Mouse (Mus musculus): ENCODE results near the gene Dtx2.

Gene Dtx2

DNA sequence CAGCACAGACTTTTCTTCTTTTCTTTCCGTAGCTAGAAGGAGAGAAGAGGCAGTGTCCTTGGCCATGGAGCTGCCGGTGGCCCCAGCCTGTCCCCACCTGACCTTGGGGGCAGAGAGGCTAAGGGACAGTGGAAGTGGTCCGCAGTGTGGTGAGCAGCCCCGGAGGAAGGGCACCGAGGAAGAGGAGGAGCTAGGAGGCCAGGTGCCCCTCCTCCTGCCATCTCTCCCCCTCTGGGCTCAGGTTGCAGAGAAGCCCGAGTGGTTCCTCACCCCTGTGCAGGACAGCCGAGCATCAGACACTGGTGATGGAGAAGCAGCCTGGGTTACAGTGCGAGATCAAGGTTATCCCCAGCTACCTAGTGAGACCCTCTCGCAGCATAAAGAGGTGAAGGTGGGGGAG lies 20.2 kb upstream of the Dtx2 start, which contains the start of gene Ssc4d:
Gene Ssc4d (minus strand): TSS at position 167 of the 400 bp plus-strand sequence.
- DNase-seq (ENCODE audit: extremely low read depth, low read depth, low spot score) = no peak

- DNase-seq (ENCODE audit: extremely low read depth, low read depth, low spot score) = no peak
Observed at GRCm38 (mm10) chr5:135975893-135976668, 18.5 kb upstream of the Dtx2 start.

DNA sequence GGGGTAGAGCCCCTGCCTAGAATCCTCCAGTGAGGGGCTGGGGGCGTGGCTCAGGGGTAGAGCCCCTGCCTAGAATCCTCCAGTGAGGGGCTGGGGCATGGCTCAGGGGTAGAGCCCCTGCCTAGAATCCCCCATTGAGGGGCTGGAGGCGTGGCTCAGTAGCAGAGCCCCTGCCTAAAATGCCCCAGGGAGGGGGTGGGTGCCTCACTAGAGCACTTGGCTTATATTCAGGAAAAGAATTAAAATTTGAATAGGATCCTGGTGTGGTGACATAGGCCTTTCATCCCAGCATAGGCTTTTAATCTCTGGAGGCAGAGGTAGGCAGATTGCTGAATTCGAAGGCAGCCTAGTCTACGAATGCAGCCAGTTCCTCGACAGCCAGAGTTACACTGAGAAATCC lies 15.2 kb upstream of the Dtx2 start:
- no peak for DNase-seq (ENCODE audit: extremely low read depth, low read depth, low spot score)

- DNase-seq (ENCODE audit: extremely low read depth, low read depth, low spot score) = no peak
Observed at GRCm38 (mm10) chr5:135979904-135980303, 14.7 kb upstream of the Dtx2 start, which contains the start of gene Zp3. Gene Zp3 (plus strand): TSS chr5:135980099.

DNA sequence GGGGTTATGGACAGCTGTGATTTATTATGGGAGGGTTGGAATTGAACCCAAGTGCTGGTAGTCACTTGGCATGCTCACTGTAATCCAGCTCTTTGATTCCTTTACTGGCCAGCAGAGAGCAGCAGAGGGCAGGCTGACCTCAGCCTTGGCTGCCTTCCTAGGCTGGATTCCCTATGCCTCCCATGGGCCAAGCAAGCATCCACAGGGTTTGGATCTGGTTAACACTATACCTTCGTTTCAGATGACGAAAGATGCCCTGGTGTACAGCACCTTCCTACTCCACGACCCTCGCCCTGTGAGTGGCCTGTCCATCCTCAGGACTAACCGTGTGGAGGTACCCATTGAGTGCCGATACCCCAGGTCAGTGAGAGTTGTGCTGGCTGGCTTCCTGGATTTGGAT lies 12.2 kb upstream of the Dtx2 start:
- DNase-seq (ENCODE audit: extremely low read depth, low read depth, low spot score) = no peak

- DNase-seq (ENCODE audit: extremely low read depth, low read depth, low spot score) = no peak
Observed at GRCm38 (mm10) chr5:135984546-135985044, 10.0 kb upstream of the Dtx2 start.

- DNase-seq (ENCODE audit: extremely low read depth, low read depth, low spot score) = no peak
Observed at GRCm38 (mm10) chr5:135987248-135987647, 7.4 kb upstream of the Dtx2 start.

DNA sequence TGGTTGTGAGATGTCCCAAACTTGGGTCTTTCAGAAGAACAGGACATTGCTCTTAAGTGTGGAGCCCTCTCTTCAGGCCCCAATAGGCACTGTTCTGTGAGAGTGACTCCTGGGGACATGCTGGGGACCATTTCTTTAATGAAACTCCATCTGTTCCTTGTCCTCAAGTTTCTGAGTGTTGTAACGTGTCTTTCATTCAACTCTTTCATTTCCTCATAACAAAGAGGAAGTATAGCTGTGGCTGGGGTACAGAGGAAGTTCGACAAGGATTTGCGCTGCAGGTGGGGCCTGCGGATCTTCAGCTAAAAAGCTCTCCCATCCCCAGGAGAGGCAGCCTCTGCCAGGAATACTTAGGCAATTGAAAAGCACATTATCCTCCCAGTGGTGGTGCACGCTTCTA lies 4.0 kb upstream of the Dtx2 start:
- DNase-seq (ENCODE audit: extremely low read depth, low read depth, low spot score) = no peak

DNA sequence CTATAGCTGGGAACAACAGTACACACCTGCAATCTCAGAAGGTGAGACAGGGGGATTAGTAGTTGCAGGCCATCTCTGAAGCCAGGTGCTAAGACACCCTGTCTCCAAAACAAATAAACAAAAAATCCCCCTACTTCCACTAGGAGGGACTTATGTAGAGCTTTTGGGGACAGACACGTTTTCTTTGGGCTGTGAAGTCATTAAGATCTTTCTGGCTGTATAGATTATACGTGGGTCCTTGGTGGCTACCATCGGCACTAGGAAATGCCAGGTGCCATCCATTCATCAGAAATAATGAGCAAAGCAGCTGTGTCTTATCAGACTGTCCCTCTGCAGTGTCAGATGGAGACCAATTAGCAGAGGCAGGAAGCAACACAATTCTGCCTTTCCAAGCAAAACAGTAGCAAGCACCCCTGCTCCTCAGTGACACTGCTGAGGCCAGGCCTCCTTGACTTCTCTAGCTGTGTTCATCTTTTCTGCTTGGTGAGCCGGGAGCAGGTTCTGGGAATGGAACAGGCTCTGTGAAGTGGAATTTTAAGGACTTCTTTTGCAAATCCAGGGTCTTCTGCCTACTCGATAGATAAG lies 1.1 kb upstream of the Dtx2 start:
- DNase-seq (ENCODE audit: extremely low read depth, low read depth, low spot score) = no peak

DNA sequence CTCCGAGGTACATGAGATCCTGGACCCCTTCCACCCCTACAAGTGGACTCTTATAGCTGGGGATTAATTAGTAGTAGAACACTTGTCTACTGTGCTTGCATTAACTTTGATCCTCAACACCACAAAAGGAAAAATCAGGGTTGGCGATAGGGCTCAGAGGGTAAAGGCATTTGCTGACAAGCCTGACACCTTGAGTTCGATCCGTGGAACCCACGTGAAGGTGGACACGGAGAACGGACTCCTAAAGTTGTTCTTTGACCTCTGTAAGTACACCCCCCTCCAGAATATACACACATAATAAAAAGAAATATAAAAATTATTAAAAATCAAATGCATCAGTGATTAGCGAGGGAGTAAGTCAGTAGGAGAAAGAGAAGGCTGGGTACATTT lies 270 bp upstream of the Dtx2 start:
- DNase-seq (ENCODE audit: extremely low read depth, low read depth, low spot score) = no peak

DNA sequence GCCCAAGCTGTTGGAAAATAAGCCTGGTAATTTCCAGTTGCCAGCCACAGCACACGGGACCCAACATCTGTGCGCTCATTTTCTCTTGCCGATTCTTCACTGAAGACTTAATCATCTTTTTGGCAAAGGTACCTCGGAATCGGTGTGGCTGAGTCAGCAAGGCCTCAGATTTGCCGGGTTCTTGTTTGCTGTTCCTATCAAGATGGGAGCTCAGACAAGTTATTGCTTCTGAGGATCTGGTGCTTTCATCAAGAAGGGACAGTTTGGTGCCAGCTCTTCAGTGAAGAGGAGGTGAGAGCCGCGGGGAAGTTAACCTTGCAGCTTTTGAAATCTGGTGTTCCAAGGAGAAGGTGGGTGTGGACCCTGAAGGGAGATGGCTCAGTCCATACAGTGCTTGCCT lies 1.6 kb downstream of the Dtx2 start:
- peak; percentile 92 for DNase-seq (ENCODE audit: extremely low read depth, low read depth, low spot score)

GRCm38 (mm10) chr5:136001222-136001621 lies 6.6 kb downstream of the Dtx2 start:
- no peak for DNase-seq (ENCODE audit: extremely low read depth, low read depth, low spot score)

DNA sequence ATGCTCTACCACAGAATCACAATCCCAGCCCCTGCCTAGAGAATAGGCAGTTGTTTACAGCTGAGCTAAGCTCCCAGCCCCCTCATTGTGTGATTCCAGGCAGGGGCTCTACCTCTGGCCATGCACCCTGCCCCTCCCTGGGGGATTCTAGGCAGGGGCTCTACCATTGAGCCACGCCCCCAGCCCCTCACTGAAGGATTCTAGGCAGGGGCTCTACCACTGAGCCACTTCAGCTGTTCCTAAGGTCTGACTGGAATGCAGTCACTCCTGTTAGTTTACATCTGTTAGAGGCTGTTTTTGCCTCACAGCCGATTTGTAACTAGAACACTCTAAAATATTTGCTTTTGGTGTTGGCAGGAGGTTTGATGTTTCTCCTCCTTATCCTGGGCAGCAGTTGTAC lies 7.7 kb downstream of the Dtx2 start:
- no peak for DNase-seq (ENCODE audit: extremely low read depth, low read depth, low spot score)

DNA sequence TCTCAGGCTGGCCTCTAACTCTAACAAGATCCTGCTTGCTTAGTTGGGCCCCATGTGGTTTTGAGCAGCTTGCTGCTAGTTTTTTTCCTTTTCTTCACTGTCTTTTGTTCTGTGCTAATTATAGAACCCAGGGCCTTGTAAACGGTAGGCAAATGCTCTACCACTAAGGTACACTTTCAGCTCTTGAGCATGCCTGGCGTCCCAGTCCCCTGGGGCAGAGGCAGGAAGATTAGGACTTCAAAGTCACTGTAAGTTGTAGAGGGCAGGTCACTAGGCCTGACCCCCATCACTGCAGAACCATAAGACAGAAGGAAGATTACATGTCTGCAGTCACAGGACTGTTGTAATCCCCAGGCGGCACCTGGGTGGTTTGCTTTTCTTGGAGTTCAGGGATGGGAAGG lies 8.2 kb downstream of the Dtx2 start:
- no peak for DNase-seq (ENCODE audit: extremely low read depth, low read depth, low spot score)

DNA sequence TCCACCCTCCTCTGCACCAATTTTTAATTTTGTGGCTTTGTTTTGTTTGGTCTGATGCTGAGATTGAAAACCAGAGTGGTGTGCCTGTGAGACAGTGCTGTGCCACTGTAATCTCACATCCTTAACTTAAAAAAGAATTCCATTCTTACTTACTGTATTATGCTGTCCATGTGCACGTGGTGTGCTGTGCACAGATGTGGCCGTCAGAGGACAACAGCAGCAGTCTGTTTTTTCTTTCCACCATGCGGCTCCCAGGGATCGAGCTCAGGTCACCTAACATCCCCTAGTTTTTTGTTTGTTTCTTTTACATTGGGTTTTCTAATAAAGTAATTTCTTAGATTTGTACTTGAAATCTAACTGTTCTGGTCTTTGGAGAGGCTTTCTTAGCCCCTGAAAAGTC lies 9.9 kb downstream of the Dtx2 start:
- DNase-seq (ENCODE audit: extremely low read depth, low read depth, low spot score) = no peak

DNA sequence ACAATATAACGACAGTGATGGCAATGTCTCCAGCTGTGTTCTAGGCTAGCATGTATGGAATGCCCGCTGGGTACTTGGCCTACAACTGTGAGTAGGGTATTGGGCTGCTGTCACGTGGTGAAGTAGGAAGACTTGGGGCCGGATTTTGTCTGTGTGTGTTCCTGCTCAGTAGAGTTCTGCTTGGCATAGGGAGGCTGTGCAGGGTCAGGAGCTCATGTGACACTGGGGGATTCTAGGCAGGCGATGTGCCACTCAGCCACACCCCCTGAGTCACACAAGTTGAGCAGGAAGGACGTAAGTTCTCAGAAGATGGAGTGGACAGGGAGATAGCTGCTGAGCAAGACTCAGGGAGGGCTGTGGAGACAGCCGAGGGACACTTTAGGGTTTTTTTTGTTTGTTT lies 13.1 kb downstream of the Dtx2 start:
- no peak for DNase-seq (ENCODE audit: extremely low read depth, low read depth, low spot score)

GRCm38 (mm10) chr5:136014877-136015276 lies 20.3 kb downstream of the Dtx2 start:
- DNase-seq (ENCODE audit: extremely low read depth, low read depth, low spot score) = no peak

DNA sequence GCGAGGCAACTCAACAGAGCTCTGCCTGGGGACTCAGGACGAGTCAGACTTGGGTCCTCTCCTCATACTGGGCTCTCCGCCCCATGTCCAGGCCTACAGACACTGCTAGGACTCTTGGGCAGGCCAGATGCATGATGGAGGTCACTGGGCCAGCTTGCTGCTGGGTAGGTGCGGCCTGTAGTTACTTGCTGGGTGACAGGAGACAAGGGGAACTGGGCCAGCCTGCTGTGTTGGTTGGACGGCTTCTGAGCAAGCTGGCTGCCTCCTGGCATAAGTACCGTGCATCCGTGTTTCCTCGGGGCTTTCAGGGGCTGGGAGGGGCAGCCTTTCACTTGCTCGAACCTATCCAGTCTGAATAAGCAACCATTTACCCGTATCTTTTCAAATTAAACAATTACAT lies 21.0 kb downstream of the Dtx2 start:
- no peak for DNase-seq (ENCODE audit: extremely low read depth, low read depth, low spot score)

DNA sequence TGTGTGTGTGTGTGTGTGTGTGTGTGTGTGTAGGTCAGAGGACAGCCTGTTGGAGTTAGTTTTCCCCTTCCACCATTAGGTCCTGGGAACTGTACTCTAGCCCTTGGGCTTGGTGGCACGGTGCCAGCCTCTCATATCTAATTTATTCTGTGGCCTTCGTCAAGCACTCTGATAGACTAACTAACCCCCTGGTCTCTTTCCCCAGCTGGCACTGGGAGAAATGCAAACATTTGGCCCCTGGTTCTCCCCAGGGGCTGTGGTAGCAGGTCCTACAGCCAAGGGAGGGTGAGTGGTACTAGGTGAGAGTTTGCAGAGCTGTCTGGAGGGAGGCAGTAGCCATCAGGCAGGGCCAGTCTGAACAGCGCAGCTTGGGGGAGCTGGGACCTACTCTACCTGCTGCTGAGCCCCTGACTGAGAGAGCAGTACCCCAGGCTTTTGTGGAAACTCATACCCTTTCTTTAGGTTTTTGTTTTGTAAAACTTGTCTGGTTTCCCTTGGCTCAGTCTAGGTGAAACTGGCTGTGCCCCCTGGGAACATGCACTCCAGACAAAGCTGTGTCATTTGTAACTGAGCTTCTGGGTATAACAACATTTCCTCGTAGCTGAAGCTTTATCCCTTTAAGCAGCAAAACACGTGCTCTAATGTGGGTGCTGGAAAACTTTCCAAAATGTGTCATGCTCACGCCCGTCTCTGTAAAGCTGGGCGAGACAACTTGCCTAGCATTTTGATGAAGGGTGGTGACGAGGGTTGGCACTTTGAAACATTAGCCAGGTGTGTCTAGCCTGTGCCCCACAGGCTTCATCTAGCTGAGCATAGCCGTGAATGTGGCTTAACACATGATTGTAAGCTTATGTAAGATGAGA lies 21.6 kb downstream of the Dtx2 start:
- DNase-seq (ENCODE audit: extremely low read depth, low read depth, low spot score) = no peak

GRCm38 (mm10) chr5:136017262-136017661 lies 22.7 kb downstream of the Dtx2 start:
- no peak for DNase-seq (ENCODE audit: extremely low read depth, low read depth, low spot score)

- DNase-seq (ENCODE audit: extremely low read depth, low read depth, low spot score) = no peak
Observed at GRCm38 (mm10) chr5:136018726-136019125, 24.1 kb downstream of the Dtx2 start.

DNA sequence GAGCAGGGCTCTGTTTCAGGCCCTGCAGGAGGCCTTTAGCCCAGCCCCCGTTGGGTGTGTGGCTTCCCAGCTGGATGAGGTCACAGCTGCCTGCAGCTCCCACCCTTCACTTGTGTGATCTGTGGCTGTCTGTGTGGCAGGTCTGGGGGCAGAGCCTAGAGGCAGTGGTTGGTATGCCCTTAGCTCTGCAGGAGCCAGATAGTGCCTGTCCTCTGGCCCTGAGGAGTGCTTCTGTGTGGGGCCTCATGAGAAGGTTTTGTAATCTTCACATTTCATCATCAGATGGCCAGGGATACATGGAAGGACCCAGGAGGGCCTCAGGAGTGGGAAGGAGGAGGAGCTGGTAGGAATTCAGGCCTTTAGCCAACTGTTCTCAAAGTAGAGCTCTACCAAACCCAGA lies 25.3 kb downstream of the Dtx2 start:
- DNase-seq (ENCODE audit: extremely low read depth, low read depth, low spot score) = no peak
